In genomic region chr11:58331149-58331495, GRCm38 (mm10) we compare ENCODE assay signal across 8 mouse cellular contexts. TPM values are rescaled to one million over a fixed set of nuclear protein-coding genes. Genes with fewer than 3 reads are reported as not detected.
DNase-seq lines count a peak whose midpoint lies in the region; ATAC-seq lines count a peak whose summit lies in the region.

No protein-coding gene starts in this region.

- H3K27me3 ChIP-seq in neural tube, embryonic 11.5 days (ENCODE audit: control insufficient read depth, insufficient read depth, low read length), result no peaks in the 10 kb centered on the region
- no peaks in the 10 kb centered on the region for H3K27me3 ChIP-seq in limb, embryonic 13.5 days
- H3K27me3 ChIP-seq in stomach, embryonic 16.5 days (ENCODE audit: control insufficient read depth, insufficient read depth, low read length), result no peaks in the 10 kb centered on the region

- no peaks in the 10 kb centered on the region for H3K9me3 ChIP-seq in neural tube, embryonic 11.5 days (ENCODE audit: control insufficient read depth, low read length)
- H3K9me3 ChIP-seq in limb, embryonic 13.5 days, result no peaks in the 10 kb centered on the region
- no peaks in the 10 kb centered on the region; the same call in 1 of the 2 replicates for H3K9me3 ChIP-seq in stomach, embryonic 16.5 days (replicated peaks; ENCODE audit: control insufficient read depth, low read length)

- 26% methylated on average over 10 of the region's 10 CpGs for WGBS in neural tube, embryonic 11.5 days
- 20% methylated on average over 10 of the region's 10 CpGs for WGBS in limb, embryonic 13.5 days
- WGBS in stomach, embryonic 16.5 days, result 13% methylated on average over 10 of the region's 10 CpGs

- peaks cover 14% of the 10 kb centered on the region for H3K4me1 ChIP-seq in neural tube, embryonic 11.5 days (ENCODE audit: control insufficient read depth, insufficient read depth, low read length)
- peaks cover 32% of the 10 kb centered on the region for H3K4me1 ChIP-seq in limb, embryonic 13.5 days
- peaks cover 28% of the 10 kb centered on the region for H3K4me1 ChIP-seq in stomach, embryonic 16.5 days (ENCODE audit: control insufficient read depth, insufficient read depth, low read length)

- peak; percentile 72 for DNase-seq in cerebellum, adult 11-12 months
- DNase-seq in cerebellum, adult 9-10 months, result no peak
- DNase-seq in neural tube, embryonic 11.5 days (ENCODE audit: low spot score), result no peak
- DNase-seq in neural tube, embryonic 10.5 days (ENCODE audit: extremely low spot score, low spot score), result no peak
- no peak for DNase-seq in gastrocnemius, postnatal 4 days (ENCODE audit: low spot score in 2 of 2)
- DNase-seq in kidney, postnatal 36 days, result no peak

- peaks cover 5% of the 10 kb centered on the region; the same call in 1 of the 2 replicates for H3K36me3 ChIP-seq in neural tube, embryonic 11.5 days (ENCODE audit: control insufficient read depth, insufficient read depth, low read length)
- peaks cover 34% of the 10 kb centered on the region for H3K36me3 ChIP-seq in limb, embryonic 13.5 days
- peaks cover 10% of the 10 kb centered on the region for H3K36me3 ChIP-seq in stomach, embryonic 16.5 days (ENCODE audit: control insufficient read depth, insufficient read depth, low read length)

- ATAC-seq in neural tube, embryonic 11.5 days (ENCODE audit: insufficient read depth, low FRiP score, low TSS enrichment), result peak; percentile 25; the same call in 1 of the 2 replicates
- ATAC-seq in limb, embryonic 13.5 days (ENCODE audit: low FRiP score, low read depth), result no peak
- no peak for ATAC-seq in stomach, embryonic 16.5 days (ENCODE audit: insufficient read depth, low FRiP score)

- peak overlapping the region; percentile 66 for H3K4me2 ChIP-seq in neural tube, embryonic 11.5 days (ENCODE audit: low read depth)
- H3K4me2 ChIP-seq in limb, embryonic 13.5 days (replicated peaks), result peak overlapping the region; percentile 97
- H3K4me2 ChIP-seq in stomach, embryonic 16.5 days (ENCODE audit: low read depth, low read length), result peak overlapping the region; percentile 89

- H3K9ac ChIP-seq in neural tube, embryonic 11.5 days (ENCODE audit: low read length), result peak overlapping the region; percentile 82
- H3K9ac ChIP-seq in limb, embryonic 13.5 days, result peak overlapping the region; percentile 79
- peak overlapping the region; percentile 87 for H3K9ac ChIP-seq in stomach, embryonic 16.5 days (ENCODE audit: low read length)

- H3K4me3 ChIP-seq in neural tube, embryonic 11.5 days (ENCODE audit: low read depth, low read length), result peak overlapping the region; percentile 72
- peak overlapping the region; percentile 89 for H3K4me3 ChIP-seq in limb, embryonic 13.5 days
- H3K4me3 ChIP-seq in stomach, embryonic 16.5 days (replicated peaks; ENCODE audit: low read length), result peak overlapping the region; percentile 91

- H3K27ac ChIP-seq in neural tube, embryonic 11.5 days (ENCODE audit: low read depth, low read length), result no peak overlapping the region
- peak overlapping the region; percentile 63; the same call in 1 of the 2 replicates for H3K27ac ChIP-seq in limb, embryonic 13.5 days
- peak overlapping the region; percentile 87; the same call in 1 of the 2 replicates for H3K27ac ChIP-seq in stomach, embryonic 16.5 days (ENCODE audit: low read length)

RNA-seq across cellular contexts. Expression of gene Sh3bp5l, which starts 0.6 kb away (rescaled TPM):
- 37.0 and 41.4 TPM in 2 replicates for polyA plus RNA-seq in neural tube, embryonic 11.5 days (2014; fragmentation: Nextera tagmentation; extraction: Ambion mirVana)
- polyA plus RNA-seq in limb, embryonic 13.5 days (2015; fragmentation: Nextera tagmentation; extraction: Ambion mirVana), result 35.7 and 36.9 TPM in 2 replicates
- 29.8 and 37.1 TPM in 2 replicates for polyA plus RNA-seq in stomach, embryonic 16.5 days (2015; fragmentation: Nextera tagmentation; extraction: Ambion mirVana)
- total RNA-seq in gastrocnemius, postnatal 4 days (2021), result 10 to 100 TPM; 31.0 to 36.5 TPM

RNA-seq across cellular contexts. Expression of gene Zfp672, which starts 1.0 kb away (rescaled TPM):
- polyA plus RNA-seq in neural tube, embryonic 11.5 days (2014; fragmentation: Nextera tagmentation; extraction: Ambion mirVana), result 25.5 and 27.7 TPM in 2 replicates
- 32.6 and 38.8 TPM in 2 replicates for polyA plus RNA-seq in limb, embryonic 13.5 days (2015; fragmentation: Nextera tagmentation; extraction: Ambion mirVana)
- polyA plus RNA-seq in stomach, embryonic 16.5 days (2015; fragmentation: Nextera tagmentation; extraction: Ambion mirVana), result 44.8 and 52.1 TPM in 2 replicates
- 10 to 100 TPM; 34.3 to 40.7 TPM for total RNA-seq in gastrocnemius, postnatal 4 days (2021)

RNA-seq across cellular contexts. Expression of gene Zfp692, which starts 24.3 kb away (rescaled TPM):
- polyA plus RNA-seq in neural tube, embryonic 11.5 days (2014; fragmentation: Nextera tagmentation; extraction: Ambion mirVana), result 15.0 and 17.1 TPM in 2 replicates
- 26.7 and 26.8 TPM in 2 replicates for polyA plus RNA-seq in limb, embryonic 13.5 days (2015; fragmentation: Nextera tagmentation; extraction: Ambion mirVana)
- 28.8 and 29.9 TPM in 2 replicates for polyA plus RNA-seq in stomach, embryonic 16.5 days (2015; fragmentation: Nextera tagmentation; extraction: Ambion mirVana)
- total RNA-seq in gastrocnemius, postnatal 4 days (2021), result 1 to 10 TPM; 6.1 to 6.9 TPM

RNA-seq across cellular contexts. Expression of gene Lypd8, which starts 47.7 kb away (rescaled TPM):
- polyA plus RNA-seq in neural tube, embryonic 11.5 days (2014; fragmentation: Nextera tagmentation; extraction: Ambion mirVana), result not detected in 2 replicates
- polyA plus RNA-seq in limb, embryonic 13.5 days (2015; fragmentation: Nextera tagmentation; extraction: Ambion mirVana), result 0.23 TPM in 1 of 2 replicates, not detected in the other
- 213 and 226 TPM in 2 replicates for polyA plus RNA-seq in stomach, embryonic 16.5 days (2015; fragmentation: Nextera tagmentation; extraction: Ambion mirVana)
- total RNA-seq in gastrocnemius, postnatal 4 days (2021), result not detected

RNA-seq across cellular contexts. Expression of gene 4930438A08Rik, which starts 56.5 kb away (rescaled TPM):
- polyA plus RNA-seq in neural tube, embryonic 11.5 days (2014; fragmentation: Nextera tagmentation; extraction: Ambion mirVana), result not detected in 2 replicates
- polyA plus RNA-seq in limb, embryonic 13.5 days (2015; fragmentation: Nextera tagmentation; extraction: Ambion mirVana), result 0.09 TPM in 1 of 2 replicates, not detected in the other
- polyA plus RNA-seq in stomach, embryonic 16.5 days (2015; fragmentation: Nextera tagmentation; extraction: Ambion mirVana), result 0.17 and 0.26 TPM in 2 replicates
- total RNA-seq in gastrocnemius, postnatal 4 days (2021), result not detected
